Mouse (Mus musculus): ENCODE measurements around the gene Flg2.

The Flg2 gene

DNA sequence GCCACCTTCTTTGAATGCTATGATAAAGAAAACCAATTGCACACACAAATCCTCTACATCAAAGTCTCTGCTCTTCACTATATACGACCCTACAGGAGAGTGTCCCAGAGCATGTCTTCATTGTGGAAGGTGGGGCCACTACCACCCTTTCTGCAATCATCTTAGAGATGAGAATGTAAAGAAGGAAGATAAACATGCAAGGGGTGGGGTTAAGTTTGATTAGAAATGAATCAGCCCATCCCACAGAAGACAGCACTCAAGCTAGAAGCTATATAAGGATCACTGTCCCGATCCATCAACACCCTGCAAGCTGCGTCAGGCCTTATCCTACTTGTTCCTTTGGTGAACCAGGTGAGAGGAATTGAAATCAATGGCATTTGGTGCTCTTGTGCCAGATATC is at the start of gene Flg2:
Gene Flg2, plus strand, starts transcription at position 301 of the 400 bp plus-strand sequence.
- no peak for DNase-seq

DNA sequence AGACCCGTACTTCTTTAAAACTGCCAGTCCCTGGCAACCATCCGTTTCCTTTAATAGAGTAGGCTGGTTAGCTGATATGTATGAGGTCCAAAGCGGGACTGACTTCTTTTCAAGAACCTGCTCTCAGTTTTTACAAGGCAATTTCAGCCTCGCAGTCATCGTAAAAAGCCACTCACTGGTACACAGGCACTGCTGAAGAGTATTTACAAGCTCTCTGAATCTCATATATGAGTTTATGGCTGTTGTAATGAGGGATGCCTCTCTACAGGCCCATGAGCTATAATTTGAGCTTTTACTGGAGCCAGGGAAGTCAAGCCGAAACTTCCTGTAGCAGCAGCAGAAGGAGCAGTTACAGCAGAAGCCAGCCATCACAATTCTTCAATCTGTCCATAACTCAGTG is 34.6 kb upstream of the Flg2 start:
- no peak for DNase-seq

DNA sequence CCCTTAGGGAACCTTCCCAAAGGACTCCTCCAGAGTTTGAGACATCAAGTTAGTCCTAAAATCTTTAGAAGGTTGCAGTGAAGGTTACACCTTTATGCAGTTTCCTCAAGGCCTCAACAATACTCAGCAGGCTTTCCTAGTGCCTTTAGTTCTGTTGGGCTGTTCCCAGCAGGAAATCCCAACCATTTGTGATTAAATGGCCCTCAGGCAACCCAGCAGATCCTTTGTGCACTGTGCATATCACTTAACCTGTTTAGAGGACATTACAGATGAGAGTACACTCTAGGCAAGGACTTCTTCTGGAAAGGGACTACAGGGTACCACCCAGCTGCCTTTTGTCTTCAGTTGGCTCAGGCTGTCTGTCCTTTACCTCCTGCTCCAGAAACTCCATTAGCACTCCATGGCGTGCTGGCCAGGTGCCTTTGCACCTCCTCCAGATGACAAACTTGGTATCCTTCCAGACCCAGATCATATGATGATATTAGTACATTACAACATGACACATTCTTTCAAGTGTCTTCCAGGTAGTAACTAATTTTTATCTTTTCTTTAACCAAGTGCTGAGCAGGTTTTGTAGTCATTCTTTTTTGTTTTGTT is 34.0 kb upstream of the Flg2 start:
- no peak for DNase-seq

DNA sequence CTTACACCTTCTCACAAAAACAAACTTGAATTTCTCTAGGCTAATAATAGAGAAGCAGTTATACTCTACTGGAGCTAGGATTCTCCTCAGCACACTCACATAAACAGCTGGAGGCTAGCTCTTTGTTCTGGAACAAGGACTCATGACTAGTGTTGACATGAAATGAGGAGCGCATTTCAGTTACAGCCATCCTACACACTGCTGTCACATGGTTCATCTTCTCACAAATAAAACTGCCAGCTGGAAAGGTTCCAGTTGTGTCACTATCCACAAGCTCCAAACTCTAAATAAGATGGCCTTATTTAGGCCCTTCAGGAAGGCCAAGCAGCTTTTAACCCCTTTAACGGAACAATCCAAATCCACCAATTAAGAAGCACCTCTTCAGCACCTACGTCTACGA is 16.2 kb upstream of the Flg2 start:
- no peak for DNase-seq

DNA sequence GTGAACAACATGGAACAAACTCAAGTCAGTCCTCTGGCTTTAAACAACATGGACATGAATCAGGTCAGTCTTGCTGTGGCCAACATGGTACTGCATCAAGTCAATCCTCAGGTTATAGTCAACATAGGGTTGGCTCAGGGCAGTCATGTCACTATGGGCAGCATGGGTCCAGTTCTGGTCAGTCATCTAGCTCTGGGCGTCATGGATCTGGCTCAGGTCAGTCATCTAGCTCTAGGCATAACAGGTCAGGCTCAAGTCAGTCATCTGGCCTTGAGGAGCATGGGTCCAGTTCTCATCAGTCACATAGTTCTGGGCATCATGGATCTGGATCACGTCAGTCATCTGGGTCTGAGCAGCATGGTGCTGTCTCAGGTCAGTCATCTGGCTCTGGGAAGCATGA is 4.9 kb downstream of the Flg2 start:
- DNase-seq: no peak

DNA sequence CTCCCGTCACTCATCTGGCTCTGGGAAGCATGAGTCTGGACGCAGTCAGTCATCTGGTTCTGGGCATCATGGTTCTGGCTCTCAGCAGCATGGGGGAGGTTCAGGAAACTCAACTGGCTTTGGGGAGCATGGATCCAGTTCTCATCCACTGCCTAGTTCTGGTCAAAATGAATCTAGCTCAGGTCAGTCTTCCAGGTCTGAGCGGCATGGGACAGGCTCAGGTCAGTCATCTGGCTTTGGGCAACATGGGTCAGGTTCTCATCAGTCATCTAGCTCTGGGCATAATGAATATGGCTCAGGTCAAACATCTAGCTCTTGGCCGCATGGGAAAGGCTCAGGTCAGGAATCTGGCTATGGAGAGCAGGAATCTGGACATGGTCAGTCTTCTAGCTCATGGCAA is 5.4 kb downstream of the Flg2 start:
- no peak for DNase-seq
